Mouse (Mus musculus) heart, embryonic 11.5 days (tissue): ENCODE results near the gene Saa3. TPM values are rescaled to one million over a fixed set of nuclear protein-coding genes. Genes with fewer than 3 reads are reported as not detected.
A peak's percentile ranks its signal among the peaks of the same experiment; 100 is the strongest.

ENCODE experiments used
- ATAC-seq: fragments of 200-750 bp; cut with Nextera tagmentation; replicated peaks from 2 replicates; pipeline ENCODE4 v1.8.0; 2017; ENCODE audit warnings: moderate library complexity; ENCODE audit not compliant: insufficient number of reproducible peaks, low FRiP score, low TSS enrichment
- H3K27ac ChIP-seq: fragments of 300-500 bp; sonication (generic); 2 replicates; pipeline ENCODE4 v1.5.1; 2014; ENCODE audit warnings: mild to moderate bottlenecking, low read depth, low read length
- H3K27me3 ChIP-seq: fragments of 300-500 bp; sonication (generic); 2 replicates; pipeline ENCODE4 v1.6.1; 2014; ENCODE audit warnings: mild to moderate bottlenecking, low read length, mixed read lengths; ENCODE audit not compliant: control insufficient read depth, insufficient read depth
- H3K36me3 ChIP-seq: fragments of 300-500 bp; sonication (generic); 2 replicates; pipeline ENCODE4 v1.6.1; 2014; ENCODE audit warnings: mild to moderate bottlenecking, low read length, moderate library complexity, mixed read lengths; ENCODE audit not compliant: control insufficient read depth, insufficient read depth
- H3K4me1 ChIP-seq: fragments of 300-500 bp; sonication (generic); 2 replicates; pipeline ENCODE4 v1.6.1; 2014; ENCODE audit warnings: low read length; ENCODE audit not compliant: control insufficient read depth, insufficient read depth
- H3K4me2 ChIP-seq: fragments of 300-500 bp; sonication (generic); 2 replicates; pipeline ENCODE4 v1.6.1; 2014; ENCODE audit warnings: mild to moderate bottlenecking, moderate library complexity
- H3K4me3 ChIP-seq: fragments of 300-500 bp; sonication (generic); 2 replicates; pipeline ENCODE4 v1.5.1; 2014; ENCODE audit warnings: low read depth, low read length
- H3K9ac ChIP-seq: fragments of 300-500 bp; sonication (generic); 2 replicates; pipeline ENCODE4 v1.6.1; 2014; ENCODE audit warnings: mild to moderate bottlenecking, low read depth, low read length, moderate library complexity
- H3K9me3 ChIP-seq: fragments of 300-500 bp; sonication (generic); replicated peaks from 2 replicates; pipeline ENCODE4 v1.6.1; 2016; ENCODE audit warnings: low read length; ENCODE audit not compliant: control insufficient read depth
- WGBS: fragments of 180-500 bp; shearing (Covaris S2); extraction: QIAGEN DNeasy Blood & Tissue Kit; methylation state at CpG from one replicate; pipeline ENCODE4 v1.1.7; 2014; ENCODE audit not compliant: insufficient replicate concordance; 5-methylcytosine and 5-hydroxymethylcytosine counted together
- polyA plus RNA-seq: library from polyadenylated mRNA; unstranded; fragments of >200 nt; fragmentation: Nextera tagmentation; extraction: Ambion mirVana; gene quantifications from 2 replicates; pipeline ENCODE4 v1.2.1, GENCODE M21; 2014

Gene Saa3
- polyA plus RNA-seq, 1 experiment from 2014 or later = not detected

- no peak overlapping the region for H3K27ac ChIP-seq
- peaks cover 6% of the 10 kb centered on the region; the same call in 1 of the 2 replicates for H3K27me3 ChIP-seq
- no peaks in the 10 kb centered on the region for H3K4me1 ChIP-seq
- no peaks in the 10 kb centered on the region for H3K9me3 ChIP-seq
- 69% methylated on average over 7 of the region's 7 CpGs for WGBS
- H3K4me3 ChIP-seq = no peak overlapping the region
- ATAC-seq = no peak
- no peak overlapping the region for H3K9ac ChIP-seq
- H3K36me3 ChIP-seq = no peaks in the 10 kb centered on the region
- H3K4me2 ChIP-seq = no peak overlapping the region
These were observed 4.0 kb upstream of the Saa3 start for GRCm38 (mm10) chr7:46719526-46719925.

- H3K4me3 ChIP-seq = no peak overlapping the region
- H3K36me3 ChIP-seq = no peaks in the 10 kb centered on the region
- no peak overlapping the region for H3K27ac ChIP-seq
- no peaks in the 10 kb centered on the region for H3K4me1 ChIP-seq
- no peak overlapping the region for H3K4me2 ChIP-seq
- ATAC-seq = no peak
- H3K9me3 ChIP-seq = no peaks in the 10 kb centered on the region
- H3K27me3 ChIP-seq = peaks cover 6% of the 10 kb centered on the region; the same call in 1 of the 2 replicates
- 70% methylated on average over 7 of the region's 7 CpGs for WGBS
- no peak overlapping the region for H3K9ac ChIP-seq
These were observed 3.2 kb upstream of the Saa3 start for GRCm38 (mm10) chr7:46718591-46719270.

DNA sequence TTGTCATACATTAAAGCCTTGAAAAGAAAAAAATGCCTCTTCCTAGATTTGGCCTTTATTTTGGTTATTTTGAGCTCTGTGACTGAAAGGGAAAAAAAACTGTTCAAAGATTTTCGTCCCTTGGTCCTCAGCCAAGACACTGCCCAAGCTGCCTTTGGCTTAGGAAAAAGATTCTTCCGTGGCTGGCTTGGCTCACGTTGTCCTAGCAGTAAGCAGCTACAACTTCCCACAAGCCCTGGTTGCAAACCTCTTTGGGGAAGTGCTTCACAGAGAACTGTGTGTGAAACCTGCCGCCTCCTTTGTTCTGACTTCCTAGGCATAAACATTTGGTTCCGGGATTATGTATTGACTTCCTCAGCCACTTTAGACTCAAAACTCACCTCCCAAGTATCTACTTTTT lies 1.4 kb upstream of the Saa3 start:
- 48% methylated on average over 5 of the region's 5 CpGs for WGBS
- Histone ChIP-seq H3K9ac (no peak overlapping the region), H3K4me3 (no peak overlapping the region), H3K4me2 (no peak overlapping the region), H3K36me3 (no peaks in the 10 kb centered on the region), H3K9me3 (no peaks in the 10 kb centered on the region), H3K27me3 (peaks cover 6% of the 10 kb centered on the region; the same call in 1 of the 2 replicates), H3K4me1 (no peaks in the 10 kb centered on the region), H3K27ac (no peak overlapping the region)
- ATAC-seq = no peak

DNA sequence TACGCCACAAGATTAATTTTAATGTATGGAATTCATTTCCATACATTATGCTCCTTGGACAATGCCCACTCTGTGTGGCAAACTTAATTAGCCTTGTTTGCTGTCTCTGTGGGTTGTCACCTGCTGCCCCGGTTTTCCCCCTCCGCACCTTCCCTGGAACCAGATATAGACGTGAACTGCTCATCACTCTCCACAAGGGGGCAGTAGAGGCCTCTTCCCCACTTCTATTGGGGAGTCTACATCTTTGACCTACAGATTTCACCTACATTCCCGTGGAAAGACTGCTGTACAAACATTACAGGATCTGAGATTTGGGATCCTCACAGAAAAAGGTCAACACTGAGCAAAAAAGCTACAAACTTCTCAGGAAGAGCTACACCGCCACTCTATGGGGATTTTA lies 982 bp downstream of the Saa3 start:
- no peak for ATAC-seq
- Histone ChIP-seq H3K4me3 (no peak overlapping the region), H3K9ac (no peak overlapping the region), H3K9me3 (no peaks in the 10 kb centered on the region), H3K27ac (no peak overlapping the region), H3K4me2 (no peak overlapping the region), H3K36me3 (no peaks in the 10 kb centered on the region), H3K4me1 (peaks cover 2% of the 10 kb centered on the region), H3K27me3 (no peaks in the 10 kb centered on the region)
- WGBS = 33% methylated on average over 6 of the region's 6 CpGs

DNA sequence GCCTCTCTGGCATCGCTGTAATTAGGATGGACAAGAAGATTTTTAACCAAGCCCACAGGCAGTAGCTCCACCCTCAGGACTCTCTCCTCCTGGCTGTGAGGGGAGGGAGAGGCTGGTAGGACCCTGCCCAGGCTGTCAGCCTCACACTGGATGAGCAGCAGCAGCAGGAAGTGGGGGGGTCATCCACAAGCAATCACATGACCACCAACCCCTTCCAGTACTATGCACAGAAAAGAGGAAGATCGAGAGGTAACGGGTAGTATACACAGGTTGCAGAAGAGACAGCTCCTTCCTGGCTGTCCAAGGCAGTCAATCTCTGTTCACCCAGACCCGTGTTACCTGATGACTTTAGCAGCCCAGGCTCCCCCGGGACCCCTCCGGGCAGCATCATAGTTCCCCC lies 3.2 kb downstream of the Saa3 start:
- Histone ChIP-seq H3K4me2 (no peak overlapping the region), H3K9ac (0 out of 2 replicates have a peak overlapping the region, but pooled peaks have one; percentile 16), H3K36me3 (no peaks in the 10 kb centered on the region), H3K27ac (no peak overlapping the region), H3K9me3 (no peaks in the 10 kb centered on the region), H3K4me1 (peaks cover 6% of the 10 kb centered on the region), H3K4me3 (no peak overlapping the region), H3K27me3 (no peaks in the 10 kb centered on the region)
- ATAC-seq = no peak
- WGBS = 58% methylated on average over 6 of the region's 6 CpGs

DNA sequence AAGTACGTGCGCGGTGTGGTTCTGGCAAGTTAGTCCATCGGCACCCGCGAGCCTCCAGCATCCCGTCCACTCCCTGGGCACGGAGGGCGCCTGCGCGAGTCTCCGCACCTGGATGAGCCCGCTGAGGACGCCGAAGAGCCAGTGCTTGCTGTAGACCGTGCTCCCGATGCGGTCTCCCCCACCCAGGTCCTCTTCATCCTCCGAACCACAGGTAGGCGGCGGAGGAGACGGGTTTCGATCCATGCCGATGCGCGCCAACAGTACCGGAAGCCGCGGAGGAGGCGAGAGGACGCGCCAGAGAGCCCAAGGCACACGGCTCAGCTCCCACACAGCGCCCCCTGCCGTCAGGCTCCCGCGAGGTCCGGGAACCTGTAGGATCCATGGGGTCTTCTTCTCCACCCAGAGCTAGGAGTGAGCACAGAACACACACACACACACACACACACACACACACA lies 5.1 kb downstream of the Saa3 start, which contains the start of gene Saal1:
Gene Saal1 (minus strand): TSS at position 291 of the 455 bp plus-strand sequence.
- H3K27me3 ChIP-seq = no peaks in the 10 kb centered on the region
- peak within 1 kb of the TSS; percentile 91 for H3K4me3 ChIP-seq
- peak within 1 kb of the TSS; percentile 66 for H3K4me2 ChIP-seq
- peaks cover 7% of the 10 kb centered on the region for H3K36me3 ChIP-seq
- peak; percentile 90 for ATAC-seq
- peak within 1 kb of the TSS; percentile 96 for H3K9ac ChIP-seq
- WGBS = 0% methylated on average over 38 of the region's 38 CpGs
- H3K9me3 ChIP-seq = no peaks in the 10 kb centered on the region
- H3K4me1 ChIP-seq = peaks cover 6% of the 10 kb centered on the region
- H3K27ac ChIP-seq = peak within 1 kb of the TSS; percentile 66

DNA sequence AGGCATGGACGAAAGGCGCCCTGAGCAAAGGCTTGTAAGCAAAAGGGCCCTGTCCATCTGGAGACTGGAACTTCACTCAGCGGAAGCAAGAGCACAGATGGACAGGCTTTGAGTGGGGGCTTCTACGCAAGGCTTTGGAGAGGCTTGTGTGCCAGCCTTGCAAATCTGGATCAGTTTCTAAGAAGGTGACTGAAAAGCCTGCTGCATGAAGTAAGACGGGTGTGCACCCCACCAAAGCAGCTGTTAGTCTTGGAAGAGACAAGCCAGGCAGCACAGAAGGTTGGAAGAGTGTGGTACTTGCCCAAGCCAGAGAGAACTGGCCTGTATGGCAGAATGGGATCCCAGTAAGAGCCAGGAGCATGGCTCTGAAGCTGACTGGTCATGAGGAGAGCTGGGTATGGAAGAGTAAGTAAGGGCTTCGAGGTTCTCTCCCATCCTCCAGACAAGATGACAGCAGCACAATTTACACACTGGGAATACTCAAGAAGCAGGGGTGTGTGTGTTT lies 14.9 kb downstream of the Saa3 start:
- Histone ChIP-seq H3K27me3 (no peaks in the 10 kb centered on the region), H3K9ac (no peak overlapping the region), H3K27ac (no peak overlapping the region), H3K4me1 (no peaks in the 10 kb centered on the region), H3K36me3 (peaks cover 17% of the 10 kb centered on the region), H3K4me2 (no peak overlapping the region), H3K4me3 (no peak overlapping the region), H3K9me3 (no peaks in the 10 kb centered on the region)
- 92% methylated on average over 6 of the region's 6 CpGs for WGBS
- no peak for ATAC-seq

DNA sequence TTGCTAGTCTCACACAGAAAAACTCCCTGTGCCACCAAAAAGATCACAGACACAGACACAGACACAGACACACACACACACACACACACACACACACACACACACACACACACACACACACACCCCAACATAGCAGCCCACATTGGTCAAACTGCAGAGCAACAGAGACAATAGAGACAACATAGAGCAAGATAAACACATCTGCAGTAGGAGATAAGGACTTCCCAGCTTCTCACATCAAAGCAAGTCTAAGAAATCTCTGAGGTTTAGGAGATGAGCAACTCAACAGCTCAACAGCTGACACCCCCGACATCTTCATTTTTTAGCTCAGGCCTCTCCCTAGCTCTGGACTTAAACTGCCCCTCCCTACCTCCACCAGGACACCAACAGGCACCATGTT lies 18.7 kb downstream of the Saa3 start:
- H3K9me3 ChIP-seq = no peaks in the 10 kb centered on the region
- H3K27me3 ChIP-seq = no peaks in the 10 kb centered on the region
- no peak overlapping the region for H3K27ac ChIP-seq
- H3K4me3 ChIP-seq = no peak overlapping the region
- H3K4me1 ChIP-seq = no peaks in the 10 kb centered on the region
- 31% methylated on average over 1 of the region's 1 CpGs for WGBS
- H3K9ac ChIP-seq = no peak overlapping the region
- ATAC-seq = no peak
- H3K36me3 ChIP-seq = peaks cover 14% of the 10 kb centered on the region
- no peak overlapping the region for H3K4me2 ChIP-seq

- Histone ChIP-seq H3K9ac (no peak overlapping the region), H3K36me3 (peaks cover 15% of the 10 kb centered on the region; the same call in 1 of the 2 replicates), H3K4me1 (no peaks in the 10 kb centered on the region), H3K27me3 (no peaks in the 10 kb centered on the region), H3K4me3 (no peak overlapping the region), H3K4me2 (no peak overlapping the region), H3K9me3 (no peaks in the 10 kb centered on the region), H3K27ac (no peak overlapping the region)
- no peak for ATAC-seq
- 79% methylated on average over 5 of the region's 5 CpGs for WGBS
These were observed 28.7 kb downstream of the Saa3 start for GRCm38 (mm10) chr7:46686827-46687226.
